Mouse (Mus musculus) neural tube, embryonic 11.5 days (tissue): ENCODE measurements around the gene Acadvl. TPM values are rescaled to one million over a fixed set of nuclear protein-coding genes. Genes with fewer than 3 reads are reported as not detected.
A peak's percentile ranks its signal among the peaks of the same experiment; 100 is the strongest.

Experiments
- ATAC-seq: fragments of 200-750 bp; cut with Nextera tagmentation; 2 replicates; pipeline ENCODE4 v1.8.0; 2017; ENCODE audit warnings: moderate number of reproducible peaks, mild to moderate bottlenecking, moderate TSS enrichment, moderate library complexity; ENCODE audit not compliant: insufficient read depth, low FRiP score, low TSS enrichment
- DNase-seq: peaks from one replicate; pipeline ENCODE4 v3.0.0-alpha.2; 2015; ENCODE audit warnings: low spot score
- H3K27ac ChIP-seq: fragments of 300-500 bp; sonication (generic); 2 replicates; pipeline ENCODE4 v1.5.1; 2014; ENCODE audit warnings: low read depth, mild to moderate bottlenecking, low read length
- H3K27me3 ChIP-seq: fragments of 300-500 bp; sonication (generic); 2 replicates; pipeline ENCODE4 v1.6.1; 2014; ENCODE audit warnings: mild to moderate bottlenecking, low read length, mixed read lengths; ENCODE audit not compliant: control insufficient read depth, insufficient read depth
- H3K36me3 ChIP-seq: fragments of 300-500 bp; sonication (generic); 2 replicates; pipeline ENCODE4 v1.6.1; 2014; ENCODE audit warnings: mild to moderate bottlenecking, low read length, moderate library complexity, mixed read lengths; ENCODE audit not compliant: control insufficient read depth, insufficient read depth
- H3K4me1 ChIP-seq: fragments of 300-500 bp; sonication (generic); 2 replicates; pipeline ENCODE4 v1.6.1; 2014; ENCODE audit warnings: low read length, mixed read lengths; ENCODE audit not compliant: control insufficient read depth, insufficient read depth
- H3K4me2 ChIP-seq: fragments of 300-500 bp; sonication (generic); 2 replicates; pipeline ENCODE4 v1.6.1; 2014; ENCODE audit warnings: low read depth, mild to moderate bottlenecking, moderate library complexity
- H3K4me3 ChIP-seq: fragments of 300-500 bp; sonication (generic); 2 replicates; pipeline ENCODE4 v1.5.1; 2014; ENCODE audit warnings: low read depth, low read length
- H3K9ac ChIP-seq: fragments of 300-500 bp; sonication (generic); 2 replicates; pipeline ENCODE4 v1.6.1; 2014; ENCODE audit warnings: mild to moderate bottlenecking, low read length
- H3K9me3 ChIP-seq: fragments of 300-500 bp; sonication (generic); 2 replicates; pipeline ENCODE4 v1.6.1; 2016; ENCODE audit warnings: low read length; ENCODE audit not compliant: control insufficient read depth
- WGBS: fragments of 180-500 bp; shearing (Covaris S2); extraction: QIAGEN DNeasy Blood & Tissue Kit; methylation state at CpG from one replicate; pipeline ENCODE4 v1.1.7; 2014; 5-methylcytosine and 5-hydroxymethylcytosine counted together
- polyA plus RNA-seq: library from polyadenylated mRNA; unstranded; fragments of >200 nt; fragmentation: Nextera tagmentation; extraction: Ambion mirVana; gene quantifications from 2 replicates; pipeline ENCODE4 v1.2.1, GENCODE M21; 2014

The Acadvl gene
- polyA plus RNA-seq, 1 experiment from 2014 or later = 54.1 TPM

DNA sequence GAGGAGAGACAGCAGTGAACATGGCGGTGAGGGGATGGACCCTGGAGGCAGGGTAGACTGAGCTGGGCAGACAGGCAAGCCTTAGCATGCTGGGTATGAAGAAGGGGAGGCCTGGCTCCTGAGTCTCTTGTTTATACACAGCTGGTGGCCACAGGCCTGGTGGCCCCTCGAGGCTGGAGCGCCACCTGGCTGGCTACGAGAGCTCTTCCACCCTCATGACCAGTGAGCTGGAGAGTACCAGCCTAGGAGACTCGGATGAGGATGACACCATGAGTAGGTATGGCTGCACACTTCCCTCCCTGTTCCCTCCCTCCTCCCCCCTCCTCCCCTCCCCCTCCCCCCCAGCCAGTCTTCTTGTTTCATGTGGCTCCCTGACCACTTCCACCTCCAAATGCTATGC is 9.7 kb downstream of the Acadvl start:
- Histone ChIP-seq H3K9ac (no peak overlapping the region), H3K27me3 (no peaks in the 10 kb centered on the region), H3K4me3 (no peak overlapping the region), H3K9me3 (no peaks in the 10 kb centered on the region), H3K27ac (no peak overlapping the region), H3K36me3 (peaks cover 37% of the 10 kb centered on the region), H3K4me1 (peaks cover 13% of the 10 kb centered on the region), H3K4me2 (no peak overlapping the region)
- DNase-seq (no peak), ATAC-seq (no peak)
- WGBS = 52% methylated on average over 5 of the region's 5 CpGs

GRCm38 (mm10) chr11:70002471-70002870 is 12.7 kb downstream of the Acadvl start:
- DNase-seq (no peak), ATAC-seq (no peak)
- no peak overlapping the region for H3K9ac ChIP-seq

GRCm38 (mm10) chr11:70001865-70002264 is 13.3 kb downstream of the Acadvl start:
- no peaks in the 10 kb centered on the region for H3K9me3 ChIP-seq
- H3K9ac ChIP-seq = no peak overlapping the region
- H3K27me3 ChIP-seq = no peaks in the 10 kb centered on the region
- no peak for ATAC-seq
- H3K4me2 ChIP-seq = peak overlapping the region; percentile 83
- no peak overlapping the region for H3K27ac ChIP-seq
- H3K4me3 ChIP-seq = peak overlapping the region; percentile 74
- peaks cover 29% of the 10 kb centered on the region for H3K36me3 ChIP-seq
- DNase-seq = peak; percentile 53
- peaks cover 18% of the 10 kb centered on the region for H3K4me1 ChIP-seq

More at GRCm38 (mm10) chr11:70002471-70002870, 12.7 kb downstream of the Acadvl start:
- 92% methylated on average over 2 of the region's 2 CpGs for WGBS
- H3K9me3 ChIP-seq = no peaks in the 10 kb centered on the region
- no peak overlapping the region; the same call in 1 of the 2 replicates for H3K4me3 ChIP-seq
- H3K4me1 ChIP-seq = peaks cover 18% of the 10 kb centered on the region
- H3K27me3 ChIP-seq = no peaks in the 10 kb centered on the region
- H3K4me2 ChIP-seq = peak overlapping the region; percentile 83
- H3K36me3 ChIP-seq = peaks cover 32% of the 10 kb centered on the region
- H3K27ac ChIP-seq = no peak overlapping the region

GRCm38 (mm10) chr11:70001159-70001558 is 14.1 kb downstream of the Acadvl start:
- Histone ChIP-seq H3K4me1 (peaks cover 18% of the 10 kb centered on the region), H3K4me3 (peak overlapping the region; percentile 74), H3K27me3 (no peaks in the 10 kb centered on the region), H3K4me2 (peak overlapping the region; percentile 83), H3K9ac (peak overlapping the region; percentile 67), H3K27ac (peak overlapping the region; percentile 80; the same call in 1 of the 2 replicates), H3K36me3 (peaks cover 24% of the 10 kb centered on the region), H3K9me3 (no peaks in the 10 kb centered on the region)
- no peak for ATAC-seq
- 13% methylated on average over 8 of the region's 8 CpGs for WGBS
- DNase-seq = no peak

DNA sequence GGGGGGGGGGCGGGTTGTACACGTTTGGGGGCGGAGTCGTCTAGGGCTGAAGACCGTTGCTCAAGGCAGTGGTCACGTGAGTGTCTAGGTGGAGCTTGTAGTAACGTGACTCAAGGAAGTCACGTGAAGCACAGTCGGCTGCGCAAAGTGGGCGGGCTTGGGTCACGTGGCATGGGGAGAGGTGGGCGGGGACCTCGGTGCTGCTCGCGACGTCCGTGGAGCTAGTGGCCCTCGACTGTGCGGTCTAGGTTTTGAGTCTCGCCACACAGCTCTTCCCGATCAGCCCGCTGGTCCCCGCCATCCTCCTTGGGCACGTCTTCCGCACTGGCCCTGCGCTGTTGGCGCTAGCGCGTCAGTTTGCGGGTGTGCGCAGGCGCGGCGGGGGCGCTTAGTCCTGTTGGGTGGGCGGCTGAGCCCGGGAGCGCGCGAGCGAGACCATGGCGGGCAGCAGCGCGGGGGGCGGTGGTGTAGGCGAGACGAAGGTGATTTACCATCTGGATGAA is 14.8 kb downstream of the Acadvl start, which contains the start of gene Dvl2:
Gene Dvl2, plus strand, starts transcription at position 200 of the 503 bp plus-strand sequence.
- peak within 1 kb of the TSS; percentile 80 for H3K27ac ChIP-seq
- peak; percentile 94 for DNase-seq
- peak within 1 kb of the TSS; percentile 74 for H3K4me3 ChIP-seq
- no peaks in the 10 kb centered on the region for H3K27me3 ChIP-seq
- H3K36me3 ChIP-seq = peaks cover 19% of the 10 kb centered on the region
- peaks cover 18% of the 10 kb centered on the region for H3K4me1 ChIP-seq
- peak; percentile 59 for ATAC-seq
- H3K9me3 ChIP-seq = no peaks in the 10 kb centered on the region
- WGBS = under 1% methylated on average over 48 of the region's 48 CpGs
- peak within 1 kb of the TSS; percentile 67 for H3K9ac ChIP-seq
- peak within 1 kb of the TSS; percentile 83 for H3K4me2 ChIP-seq

DNA sequence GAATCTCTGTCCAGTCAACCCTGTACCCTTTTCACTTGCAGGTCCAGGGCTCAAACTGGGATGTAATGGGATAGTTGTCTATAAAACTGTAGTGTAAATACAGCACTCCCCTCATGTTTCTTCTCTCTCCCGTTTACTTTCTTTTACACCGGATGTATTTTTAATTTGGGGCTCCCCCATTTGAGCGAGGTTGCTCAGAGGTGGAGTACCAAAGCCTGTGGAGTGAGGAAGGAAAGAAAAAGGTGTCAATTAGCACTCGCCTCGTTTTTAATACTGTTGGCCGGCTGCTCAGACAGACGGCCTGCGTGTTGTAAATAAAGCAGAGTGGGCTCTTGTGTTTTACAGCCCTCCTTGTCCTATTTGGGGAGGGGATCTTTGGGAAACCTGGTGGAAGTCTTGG is 15.5 kb downstream of the Acadvl start:
- Histone ChIP-seq H3K9me3 (no peaks in the 10 kb centered on the region), H3K4me3 (peak overlapping the region; percentile 74), H3K4me2 (no peak overlapping the region), H3K9ac (no peak overlapping the region), H3K27me3 (no peaks in the 10 kb centered on the region), H3K4me1 (peaks cover 18% of the 10 kb centered on the region), H3K27ac (no peak overlapping the region), H3K36me3 (peaks cover 16% of the 10 kb centered on the region)
- DNase-seq = no peak
- ATAC-seq = no peak
- WGBS = 74% methylated on average over 8 of the region's 8 CpGs

DNA sequence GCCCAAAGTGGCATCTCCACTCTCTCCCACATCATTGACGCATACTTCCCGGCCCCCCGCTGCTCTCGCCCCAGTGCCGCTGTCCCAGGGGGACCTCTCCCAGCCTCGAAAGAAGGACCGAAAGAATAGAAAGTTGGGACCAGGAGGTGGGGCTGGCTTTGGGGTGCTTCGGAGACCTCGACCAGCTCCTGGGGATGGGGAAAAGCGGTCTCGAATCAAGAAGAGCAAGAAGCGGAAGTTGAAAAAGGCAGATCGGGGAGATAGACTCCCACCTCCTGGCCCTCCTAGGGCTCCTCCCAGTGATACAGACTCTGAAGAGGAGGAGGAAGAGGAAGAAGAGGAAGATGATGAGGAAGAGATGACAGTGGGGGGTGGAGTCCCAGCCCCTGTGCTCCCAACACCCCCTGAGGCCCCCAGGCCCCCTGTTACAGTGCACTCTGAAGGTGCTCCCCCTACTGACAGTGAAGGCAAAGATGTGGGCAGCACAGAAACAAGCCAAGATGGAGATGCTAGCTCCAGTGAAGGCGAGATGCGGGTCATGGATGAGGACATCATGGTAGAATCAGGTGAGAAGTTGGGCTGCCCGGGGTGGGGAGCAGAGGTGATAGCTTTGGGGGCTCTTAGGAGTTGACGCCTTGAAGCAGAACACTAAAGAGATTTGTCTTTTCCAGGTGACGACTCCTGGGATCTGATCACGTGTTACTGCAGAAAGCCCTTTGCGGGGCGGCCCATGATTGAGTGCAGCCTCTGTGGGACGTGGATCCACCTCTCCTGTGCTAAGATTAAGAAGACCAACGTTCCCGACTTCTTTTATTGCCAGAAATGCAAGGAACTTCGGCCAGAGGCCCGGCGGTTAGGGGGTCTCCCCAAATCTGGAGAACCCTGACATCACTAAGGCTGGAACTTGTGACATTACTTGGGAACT is 16.4 kb downstream of the Acadvl start:
- no peaks in the 10 kb centered on the region for H3K27me3 ChIP-seq
- H3K9me3 ChIP-seq = no peaks in the 10 kb centered on the region
- 93% methylated on average over 27 of the region's 27 CpGs for WGBS
- H3K4me3 ChIP-seq = peak overlapping the region; percentile 5; the same call in 1 of the 2 replicates
- DNase-seq = no peak
- H3K4me2 ChIP-seq = no peak overlapping the region
- H3K27ac ChIP-seq = no peak overlapping the region
- H3K4me1 ChIP-seq = peaks cover 18% of the 10 kb centered on the region
- no peak for ATAC-seq
- no peak overlapping the region for H3K9ac ChIP-seq
- H3K36me3 ChIP-seq = peaks cover 20% of the 10 kb centered on the region

- Histone ChIP-seq H3K36me3 (peaks cover 20% of the 10 kb centered on the region), H3K9me3 (no peaks in the 10 kb centered on the region), H3K27ac (peak overlapping the region; percentile 96), H3K4me1 (peaks cover 19% of the 10 kb centered on the region), H3K4me2 (peak overlapping the region; percentile 48), H3K27me3 (no peaks in the 10 kb centered on the region), H3K9ac (peak overlapping the region; percentile 93), H3K4me3 (peak overlapping the region; percentile 95)
- peak; percentile 86 for DNase-seq
- ATAC-seq = 0 out of 2 replicates have a peak, but pooled peaks have one; percentile 7
- WGBS = 0% methylated on average over 5 of the region's 44 CpGs
Observed at GRCm38 (mm10) chr11:69997070-69997509, 18.1 kb downstream of the Acadvl start.
